Mouse (Mus musculus): Measurements from ENCODE around the gene Gm20431. TPM values are rescaled to one million over a fixed set of nuclear protein-coding genes. Genes with fewer than 3 reads are reported as not detected.

Gm20431 gene
- polyA plus RNA-seq, 1 experiment from 2014 or later, result 7.5 TPM

- Histone ChIP-seq H3K27ac (no peak overlapping the region), H3K9me3 (peaks cover 5% of the 10 kb centered on the region; the same call in 1 of the 2 replicates), H3K9ac (replicated peaks) (no peak overlapping the region), H3K4me2 (no peak overlapping the region), H3K4me1 (replicated peaks) (peaks cover 5% of the 10 kb centered on the region), H3K4me3 (replicated peaks) (no peak overlapping the region), H3K27me3 (peaks cover 26% of the 10 kb centered on the region), H3K36me3 (no peaks in the 10 kb centered on the region)
- 85% methylated on average over 14 of the region's 14 CpGs for WGBS
- ATAC-seq (ENCODE audit: insufficient number of reproducible peaks, insufficient read depth, low FRiP score, low TSS enrichment, low read depth), result no peak
Measured at GRCm38 (mm10) chr2:167695491-167695890, 34.2 kb upstream of the Gm20431 start.

GRCm38 (mm10) chr2:167694963-167695362 is 33.7 kb upstream of the Gm20431 start:
- H3K27me3 ChIP-seq, result peaks cover 30% of the 10 kb centered on the region
- no peak for ATAC-seq (ENCODE audit: insufficient number of reproducible peaks, insufficient read depth, low FRiP score, low TSS enrichment, low read depth)
- peaks cover 5% of the 10 kb centered on the region for H3K4me1 ChIP-seq (replicated peaks)
- H3K27ac ChIP-seq, result no peak overlapping the region
- 94% methylated on average over 7 of the region's 7 CpGs for WGBS
- H3K4me3 ChIP-seq (replicated peaks), result no peak overlapping the region
- H3K36me3 ChIP-seq, result no peaks in the 10 kb centered on the region
- no peak overlapping the region for H3K9ac ChIP-seq (replicated peaks)
- H3K4me2 ChIP-seq, result no peak overlapping the region
- peaks cover 5% of the 10 kb centered on the region; the same call in 1 of the 2 replicates for H3K9me3 ChIP-seq

DNA sequence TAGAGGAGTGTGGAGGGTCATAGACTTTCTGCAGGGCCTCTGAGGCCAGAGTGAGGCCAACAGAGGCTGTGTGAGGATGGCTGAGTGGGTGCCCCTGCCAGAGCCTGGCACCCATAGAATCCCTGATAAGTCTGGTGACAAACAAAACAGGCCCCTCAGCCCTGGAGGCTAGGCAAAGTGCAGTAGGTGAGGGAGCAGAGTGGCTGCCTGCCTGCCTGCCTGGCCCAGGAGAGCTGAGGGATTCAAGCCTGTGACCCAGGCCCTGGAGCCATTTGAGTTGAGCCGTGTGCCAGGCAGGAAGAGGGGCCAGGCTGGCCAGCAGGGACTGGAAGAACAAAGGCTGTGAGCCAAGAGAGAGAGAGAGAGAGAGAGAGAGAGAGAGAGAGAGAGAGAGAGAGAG is 32.9 kb upstream of the Gm20431 start:
- H3K36me3 ChIP-seq, result no peaks in the 10 kb centered on the region
- H3K4me1 ChIP-seq (replicated peaks), result peaks cover 12% of the 10 kb centered on the region
- no peak overlapping the region for H3K9ac ChIP-seq (replicated peaks)
- no peak overlapping the region for H3K27ac ChIP-seq
- peaks cover 5% of the 10 kb centered on the region; the same call in 1 of the 2 replicates for H3K9me3 ChIP-seq
- H3K27me3 ChIP-seq, result peaks cover 37% of the 10 kb centered on the region
- WGBS, result 83% methylated on average over 1 of the region's 1 CpGs
- H3K4me3 ChIP-seq (replicated peaks), result no peak overlapping the region
- no peak overlapping the region for H3K4me2 ChIP-seq
- no peak for ATAC-seq (ENCODE audit: insufficient number of reproducible peaks, insufficient read depth, low FRiP score, low TSS enrichment, low read depth)

- H3K27me3 ChIP-seq, result peaks cover 44% of the 10 kb centered on the region
- 87% methylated on average over 2 of the region's 2 CpGs for WGBS
- H3K27ac ChIP-seq, result no peak overlapping the region
- no peak overlapping the region for H3K4me2 ChIP-seq
- H3K4me3 ChIP-seq (replicated peaks), result no peak overlapping the region
- no peaks in the 10 kb centered on the region for H3K36me3 ChIP-seq
- H3K9ac ChIP-seq (replicated peaks), result no peak overlapping the region
- H3K9me3 ChIP-seq, result peaks cover 5% of the 10 kb centered on the region; the same call in 1 of the 2 replicates
- no peak for ATAC-seq (ENCODE audit: insufficient number of reproducible peaks, insufficient read depth, low FRiP score, low TSS enrichment, low read depth)
- peaks cover 15% of the 10 kb centered on the region for H3K4me1 ChIP-seq (replicated peaks)
Measured at GRCm38 (mm10) chr2:167693540-167693939, 32.2 kb upstream of the Gm20431 start.

- no peak for ATAC-seq (ENCODE audit: insufficient number of reproducible peaks, insufficient read depth, low FRiP score, low TSS enrichment, low read depth)
- H3K27ac ChIP-seq, result no peak overlapping the region
- H3K36me3 ChIP-seq, result no peaks in the 10 kb centered on the region
- H3K27me3 ChIP-seq, result peaks cover 51% of the 10 kb centered on the region
- no peak overlapping the region for H3K9ac ChIP-seq (replicated peaks)
- peaks cover 5% of the 10 kb centered on the region; the same call in 1 of the 2 replicates for H3K9me3 ChIP-seq
- peaks cover 15% of the 10 kb centered on the region for H3K4me1 ChIP-seq (replicated peaks)
- no peak overlapping the region for H3K4me2 ChIP-seq
- WGBS, result 66% methylated on average over 3 of the region's 3 CpGs
- H3K4me3 ChIP-seq (replicated peaks), result no peak overlapping the region
Measured at GRCm38 (mm10) chr2:167692831-167693230, 31.5 kb upstream of the Gm20431 start.

DNA sequence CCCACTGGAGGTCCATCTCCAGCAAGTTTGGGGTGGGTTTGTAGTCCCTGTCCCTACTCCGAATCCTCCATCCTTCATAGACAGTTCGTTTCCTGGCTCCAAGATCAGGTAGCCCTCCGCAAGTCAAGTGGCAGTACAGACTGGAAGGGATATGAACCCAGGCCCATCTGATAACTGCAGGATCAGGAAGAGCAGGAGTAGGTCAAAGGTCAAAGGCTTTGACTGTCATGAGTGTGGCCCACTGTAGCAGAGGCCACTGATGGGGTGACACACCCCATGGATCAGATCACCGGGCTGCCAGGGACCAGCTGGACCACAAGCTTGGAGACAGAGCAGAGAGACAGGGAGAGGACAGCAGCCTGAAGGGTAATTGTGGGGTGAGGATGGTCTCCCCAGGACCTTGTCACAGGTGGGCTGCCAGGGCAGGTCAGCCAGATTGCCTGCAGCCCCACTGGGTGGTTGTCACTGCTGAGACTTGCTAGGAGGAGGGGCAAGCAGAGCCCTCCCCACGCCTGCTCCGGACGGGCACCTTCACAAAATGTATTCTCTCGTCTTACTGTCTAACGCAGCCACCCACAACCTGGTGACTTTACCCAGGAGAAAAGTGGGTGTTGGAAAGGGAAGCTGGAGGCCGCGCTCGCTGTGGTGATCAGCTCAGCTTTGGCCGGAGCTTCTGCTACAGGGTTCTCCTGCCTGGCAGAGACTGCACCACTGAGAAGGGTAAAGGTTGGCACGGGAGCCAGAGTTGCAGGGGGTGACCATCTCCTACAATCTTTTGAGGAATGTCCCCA is 30.8 kb upstream of the Gm20431 start:
- Histone ChIP-seq H3K4me3 (replicated peaks) (no peak overlapping the region), H3K27me3 (peaks cover 58% of the 10 kb centered on the region), H3K4me1 (replicated peaks) (peaks cover 15% of the 10 kb centered on the region), H3K9ac (replicated peaks) (no peak overlapping the region), H3K4me2 (no peak overlapping the region), H3K36me3 (no peaks in the 10 kb centered on the region), H3K9me3 (peaks cover 5% of the 10 kb centered on the region; the same call in 1 of the 2 replicates), H3K27ac (no peak overlapping the region)
- no peak for ATAC-seq (ENCODE audit: insufficient number of reproducible peaks, insufficient read depth, low FRiP score, low TSS enrichment, low read depth)
- WGBS, result 82% methylated on average over 14 of the region's 14 CpGs

GRCm38 (mm10) chr2:167691410-167691809 is 30.1 kb upstream of the Gm20431 start:
- H3K9me3 ChIP-seq, result peaks cover 5% of the 10 kb centered on the region; the same call in 1 of the 2 replicates
- no peak for ATAC-seq (ENCODE audit: insufficient number of reproducible peaks, insufficient read depth, low FRiP score, low TSS enrichment, low read depth)
- no peaks in the 10 kb centered on the region for H3K36me3 ChIP-seq
- H3K27me3 ChIP-seq, result peaks cover 65% of the 10 kb centered on the region
- H3K4me1 ChIP-seq (replicated peaks), result peaks cover 15% of the 10 kb centered on the region
- H3K4me2 ChIP-seq, result no peak overlapping the region
- no peak overlapping the region for H3K27ac ChIP-seq
- no peak overlapping the region for H3K9ac ChIP-seq (replicated peaks)
- 89% methylated on average over 6 of the region's 6 CpGs for WGBS
- no peak overlapping the region for H3K4me3 ChIP-seq (replicated peaks)

- 83% methylated on average over 12 of the region's 12 CpGs for WGBS
- Histone ChIP-seq H3K9me3 (peaks cover 5% of the 10 kb centered on the region; the same call in 1 of the 2 replicates), H3K4me3 (replicated peaks) (peak overlapping the region; percentile 3; the same call in 1 of the 2 replicates), H3K27me3 (peaks cover 68% of the 10 kb centered on the region), H3K9ac (replicated peaks) (no peak overlapping the region), H3K36me3 (no peaks in the 10 kb centered on the region), H3K4me2 (peak overlapping the region; percentile 11; the same call in 1 of the 2 replicates), H3K4me1 (replicated peaks) (peaks cover 11% of the 10 kb centered on the region; the same call in 1 of the 2 replicates), H3K27ac (no peak overlapping the region)
- no peak for ATAC-seq (ENCODE audit: insufficient number of reproducible peaks, insufficient read depth, low FRiP score, low TSS enrichment, low read depth)
Measured at GRCm38 (mm10) chr2:167690962-167691311, 29.6 kb upstream of the Gm20431 start.

- Histone ChIP-seq H3K9me3 (peaks cover 3% of the 10 kb centered on the region; the same call in 1 of the 2 replicates), H3K4me3 (replicated peaks) (peak overlapping the region; percentile 69), H3K9ac (replicated peaks) (peak overlapping the region; percentile 67; the same call in 1 of the 2 replicates), H3K27me3 (peaks cover 73% of the 10 kb centered on the region), H3K4me1 (replicated peaks) (peaks cover 11% of the 10 kb centered on the region; the same call in 1 of the 2 replicates), H3K36me3 (no peaks in the 10 kb centered on the region), H3K4me2 (peak overlapping the region; percentile 90), H3K27ac (no peak overlapping the region)
- 59% methylated on average over 15 of the region's 15 CpGs for WGBS
- no peak for ATAC-seq (ENCODE audit: insufficient number of reproducible peaks, insufficient read depth, low FRiP score, low TSS enrichment, low read depth)
Measured at GRCm38 (mm10) chr2:167690219-167690961, 29.1 kb upstream of the Gm20431 start.

GRCm38 (mm10) chr2:167689501-167690218 is 28.4 kb upstream of the Gm20431 start, which contains the start of gene Tmem189:
Gene Tmem189 (minus strand): TSS chr2:167689822.
- WGBS, result under 1% methylated on average over 91 of the region's 99 CpGs
- ATAC-seq (ENCODE audit: insufficient number of reproducible peaks, insufficient read depth, low FRiP score, low TSS enrichment, low read depth), result no peak; the same call in 1 of the 2 replicates
- no peaks in the 10 kb centered on the region for H3K36me3 ChIP-seq
- H3K9ac ChIP-seq (replicated peaks), result peak within 1 kb of the TSS; percentile 67
- peak within 1 kb of the TSS; percentile 90 for H3K4me2 ChIP-seq
- H3K4me3 ChIP-seq (replicated peaks), result peak within 1 kb of the TSS; percentile 69
- H3K27ac ChIP-seq, result no peak within 1 kb of the TSS
- H3K4me1 ChIP-seq (replicated peaks), result peaks cover 11% of the 10 kb centered on the region; the same call in 1 of the 2 replicates
- no peaks in the 10 kb centered on the region for H3K9me3 ChIP-seq
- H3K27me3 ChIP-seq, result peaks cover 75% of the 10 kb centered on the region

All from limb, embryonic 12.5 days (tissue).